Mouse (Mus musculus) CD4-positive, CD25-positive, alpha-beta regulatory T cell, adult 4 months (primary cell): ENCODE measurements around the gene Mllt3. TPM values are rescaled to one million over a fixed set of nuclear protein-coding genes. Genes with fewer than 3 reads are reported as not detected.
A peak's percentile ranks its signal among the peaks of the same experiment; 100 is the strongest.
"Not testable (repeated sequence)": the region's sequence is repeated elsewhere in the genome, so short reads cannot be mapped to it uniquely, and the experiment has no call there.

Source experiments
- ATAC-seq: one replicate; pipeline ENCODE4 v1.8.0; 2017
- polyA plus RNA-seq, 2 experiments: library from polyadenylated mRNA; unstranded; fragments of 100-300 nt; shearing (Covaris generic); gene quantifications; one replicate each; pipeline ENCODE4 v1.2.1; 2017

The Mllt3 gene
- polyA plus RNA-seq, 2 experiments from 2014 or later: 119 to 131 TPM

- no peak for ATAC-seq
Observed at GRCm38 (mm10) chr4:88011870-88012572, 21.1 kb downstream of the Mllt3 start.

GRCm38 (mm10) chr4:88010441-88010840, 22.7 kb downstream of the Mllt3 start:
- peak; percentile 10 for ATAC-seq

GRCm38 (mm10) chr4:88005801-88006200, 27.4 kb downstream of the Mllt3 start:
- ATAC-seq: peak; percentile 24

- ATAC-seq: peak; percentile 88
Observed at GRCm38 (mm10) chr4:88003159-88003948, 29.8 kb downstream of the Mllt3 start.

GRCm38 (mm10) chr4:87991710-87992109, 41.5 kb downstream of the Mllt3 start:
- no peak for ATAC-seq

- ATAC-seq: no peak
Observed at GRCm38 (mm10) chr4:87990940-87991339, 42.2 kb downstream of the Mllt3 start.

- no peak for ATAC-seq
Observed at GRCm38 (mm10) chr4:87985281-87985680, 47.9 kb downstream of the Mllt3 start.

- peak; percentile 76 for ATAC-seq
Observed at GRCm38 (mm10) chr4:87984589-87984988, 48.6 kb downstream of the Mllt3 start.

- peak; percentile 32 for ATAC-seq
Observed at GRCm38 (mm10) chr4:87984091-87984490, 49.1 kb downstream of the Mllt3 start.

- peak; percentile 38 for ATAC-seq
Observed at GRCm38 (mm10) chr4:87982578-87982977, 50.6 kb downstream of the Mllt3 start.

- ATAC-seq: no peak
Observed at GRCm38 (mm10) chr4:87977820-87978448, 55.2 kb downstream of the Mllt3 start.

- peak; percentile 31 for ATAC-seq
Observed at GRCm38 (mm10) chr4:87965836-87966235, 67.3 kb downstream of the Mllt3 start.

- not testable (repeated sequence) for ATAC-seq
Observed at GRCm38 (mm10) chr4:87964890-87965289, 68.3 kb downstream of the Mllt3 start.

GRCm38 (mm10) chr4:87963773-87964076, 69.4 kb downstream of the Mllt3 start:
- no peak for ATAC-seq

- no peak for ATAC-seq
Observed at GRCm38 (mm10) chr4:87963055-87963772, 70.0 kb downstream of the Mllt3 start.

GRCm38 (mm10) chr4:87961872-87962271, 71.3 kb downstream of the Mllt3 start:
- ATAC-seq: no peak

- ATAC-seq: no peak
Observed at GRCm38 (mm10) chr4:87957852-87958251, 75.3 kb downstream of the Mllt3 start.

GRCm38 (mm10) chr4:87957198-87957597, 76.0 kb downstream of the Mllt3 start:
- no peak for ATAC-seq

GRCm38 (mm10) chr4:87955132-87955531, 78.0 kb downstream of the Mllt3 start:
- no peak for ATAC-seq

- ATAC-seq: peak; percentile 58
Observed at GRCm38 (mm10) chr4:87954421-87955083, 78.6 kb downstream of the Mllt3 start.

GRCm38 (mm10) chr4:87953736-87954135, 79.4 kb downstream of the Mllt3 start:
- no peak for ATAC-seq

GRCm38 (mm10) chr4:87953268-87953667, 79.9 kb downstream of the Mllt3 start:
- no peak for ATAC-seq
